Mouse (Mus musculus) brain, adult 2 months (tissue): ENCODE results near the gene Timeless.
"Not testable (repeated sequence)": the region's sequence is repeated elsewhere in the genome, so short reads cannot be mapped to it uniquely, and the experiment has no call there.

Experiments used
- DNase-seq: peaks from one replicate; pipeline ENCODE4 v3.0.0; 2011; ENCODE audit warnings: low read depth, low spot score

Gene Timeless

GRCm38 (mm10) chr10:128212871-128213323 lies 19.0 kb upstream of the Timeless start:
- DNase-seq = peak; percentile 90

GRCm38 (mm10) chr10:128214112-128214511 lies 17.8 kb upstream of the Timeless start:
- DNase-seq = not testable (repeated sequence)

- DNase-seq = no peak
Observed at GRCm38 (mm10) chr10:128214981-128215380, 16.9 kb upstream of the Timeless start.

GRCm38 (mm10) chr10:128218387-128219117 lies 13.3 kb upstream of the Timeless start:
- DNase-seq = no peak

GRCm38 (mm10) chr10:128221533-128222286 lies 10.2 kb upstream of the Timeless start:
- DNase-seq = no peak

- no peak for DNase-seq
Observed at GRCm38 (mm10) chr10:128225064-128225463, 6.8 kb upstream of the Timeless start.

- DNase-seq = no peak
Observed at GRCm38 (mm10) chr10:128225538-128225937, 6.3 kb upstream of the Timeless start, which contains the start of gene Mip. Gene Mip (plus strand): TSS chr10:128225838.

GRCm38 (mm10) chr10:128227592-128227991 lies 4.3 kb upstream of the Timeless start:
- DNase-seq = no peak

- no peak for DNase-seq
Observed at GRCm38 (mm10) chr10:128228009-128228408, 3.9 kb upstream of the Timeless start.

GRCm38 (mm10) chr10:128230582-128230981 lies 1.3 kb upstream of the Timeless start:
- DNase-seq = no peak

GRCm38 (mm10) chr10:128231146-128231545 lies 719 bp upstream of the Timeless start:
- DNase-seq = no peak

- peak; percentile 95 for DNase-seq
Observed at GRCm38 (mm10) chr10:128232420-128232985, 638 bp downstream of the Timeless start.

- DNase-seq = peak; percentile 29
Observed at GRCm38 (mm10) chr10:128236321-128236720, 4.5 kb downstream of the Timeless start.

GRCm38 (mm10) chr10:128237807-128238480 lies 6.1 kb downstream of the Timeless start:
- DNase-seq = peak; percentile 71

- no peak for DNase-seq
Observed at GRCm38 (mm10) chr10:128239140-128239539, 7.3 kb downstream of the Timeless start.

- DNase-seq = no peak
Observed at GRCm38 (mm10) chr10:128240131-128240530, 8.3 kb downstream of the Timeless start.

- no peak for DNase-seq
Observed at GRCm38 (mm10) chr10:128243252-128243651, 11.4 kb downstream of the Timeless start.

- no peak for DNase-seq
Observed at GRCm38 (mm10) chr10:128244121-128244520, 12.3 kb downstream of the Timeless start.

GRCm38 (mm10) chr10:128247020-128247732 lies 15.3 kb downstream of the Timeless start:
- DNase-seq = no peak

GRCm38 (mm10) chr10:128250565-128250964 lies 18.7 kb downstream of the Timeless start:
- DNase-seq = no peak

GRCm38 (mm10) chr10:128253677-128254255 lies 21.9 kb downstream of the Timeless start, which contains the start of gene Apon:
Gene Apon (plus strand): TSS chr10:128254096.
- DNase-seq = no peak
